Mouse (Mus musculus): ENCODE results near the gene Axin2. TPM values are rescaled to one million over a fixed set of nuclear protein-coding genes. Genes with fewer than 3 reads are reported as not detected.
A peak's percentile ranks its signal among the peaks of the same experiment; 100 is the strongest.

Gene Axin2
- polyA plus RNA-seq, 2 experiments = 0.15 to 0.85 TPM

DNA sequence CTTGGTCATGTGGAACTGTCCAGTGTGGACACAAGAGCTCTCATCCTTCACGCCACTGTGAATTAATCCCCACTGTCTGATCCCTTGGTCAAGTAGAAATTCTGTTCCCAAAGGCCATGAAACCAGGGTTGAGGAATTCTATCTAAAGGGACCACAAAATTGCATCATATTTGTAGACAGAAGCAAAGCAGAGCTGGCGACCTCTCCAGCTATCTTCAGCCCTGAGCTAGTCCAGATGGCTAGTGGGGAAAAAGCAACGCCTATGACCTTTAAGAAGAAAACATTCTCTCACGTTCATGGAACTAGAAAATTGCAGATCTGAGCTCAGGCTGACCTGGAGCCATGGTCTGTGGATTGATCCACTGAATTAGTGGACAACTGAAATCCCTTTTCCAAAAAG is 39.6 kb upstream of the Axin2 start:
- H3K27me3 ChIP-seq (ENCODE audit: control insufficient read depth, insufficient read depth, low read length) = no peaks in the 10 kb centered on the region
- no peak for ATAC-seq (ENCODE audit: insufficient read depth)
- WGBS (ENCODE audit: insufficient replicate concordance) = 45% methylated on average over 4 of the region's 4 CpGs

DNA sequence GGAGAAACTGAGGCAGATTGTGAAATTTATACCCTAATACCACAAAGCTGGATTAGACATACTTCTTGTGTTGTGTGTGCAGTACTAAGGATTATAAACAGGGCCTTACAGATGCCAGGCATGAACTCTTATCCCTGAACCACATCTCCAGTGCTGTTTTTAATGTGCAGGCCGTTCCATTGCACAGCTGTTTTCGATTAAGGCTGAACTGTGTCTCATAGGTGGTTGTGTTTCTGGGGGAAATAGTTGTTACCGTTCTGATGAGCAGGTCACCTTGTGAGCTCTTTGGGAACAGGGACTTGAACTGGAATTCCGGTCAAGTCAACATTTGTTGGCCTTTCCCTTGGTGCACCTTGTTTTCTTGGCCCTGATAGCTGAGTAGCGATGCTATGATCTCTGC is 38.5 kb upstream of the Axin2 start:
- H3K4me2 ChIP-seq (ENCODE audit: low read depth) = no peak overlapping the region
- no peaks in the 10 kb centered on the region for H3K9me3 ChIP-seq (ENCODE audit: control insufficient read depth, low read length)
- DNase-seq (ENCODE audit: low read depth in 3 of 3, low spot score in 3 of 3) = no peak
- TF ChIP-seq EP300 (IDR thresholded peaks at IDR 0.05; ENCODE audit: low read depth) (no peak), CTCF (IDR thresholded peaks at IDR 0.05; ENCODE audit: low read depth) (no peak)
- H3K36me3 ChIP-seq (replicated peaks; ENCODE audit: control insufficient read depth, insufficient read depth, low read depth) = no peaks in the 10 kb centered on the region
- no peak overlapping the region for H3K4me3 ChIP-seq (ENCODE audit: insufficient read depth in 1 of 2, low read depth in 2 of 2, low read length in 2 of 2)
- no peak overlapping the region for H3K27ac ChIP-seq
- H3K27me3 ChIP-seq (ENCODE audit: control insufficient read depth, insufficient read depth, low read length) = no peaks in the 10 kb centered on the region
- no peak overlapping the region for H3K9ac ChIP-seq (replicated peaks)
- WGBS (ENCODE audit: insufficient replicate concordance) = 67% methylated on average over 5 of the region's 5 CpGs
- ATAC-seq (ENCODE audit: insufficient read depth) = no peak
- H3K4me1 ChIP-seq (replicated peaks; ENCODE audit: control insufficient read depth in 2 of 2, insufficient read depth in 2 of 2, low read length in 1 of 2) = no peaks in the 10 kb centered on the region

More for the DNA sequence above, 39.6 kb upstream of the Axin2 start:
- Histone ChIP-seq H3K9ac (replicated peaks) (no peak overlapping the region), H3K4me2 (ENCODE audit: low read depth) (no peak overlapping the region), H3K9me3 (ENCODE audit: control insufficient read depth, low read length) (no peaks in the 10 kb centered on the region), H3K36me3 (replicated peaks; ENCODE audit: control insufficient read depth, insufficient read depth, low read depth) (no peaks in the 10 kb centered on the region), H3K27ac (no peak overlapping the region), H3K4me1 (replicated peaks; ENCODE audit: control insufficient read depth in 2 of 2, insufficient read depth in 2 of 2, low read length in 1 of 2) (no peaks in the 10 kb centered on the region), H3K4me3 (ENCODE audit: insufficient read depth in 1 of 2, low read depth in 2 of 2, low read length in 2 of 2) (no peak overlapping the region)
- DNase-seq (ENCODE audit: low read depth in 3 of 3, low spot score in 3 of 3) = no peak
- TF ChIP-seq EP300 (IDR thresholded peaks at IDR 0.05; ENCODE audit: low read depth) (no peak), CTCF (IDR thresholded peaks at IDR 0.05; ENCODE audit: low read depth) (no peak)

DNA sequence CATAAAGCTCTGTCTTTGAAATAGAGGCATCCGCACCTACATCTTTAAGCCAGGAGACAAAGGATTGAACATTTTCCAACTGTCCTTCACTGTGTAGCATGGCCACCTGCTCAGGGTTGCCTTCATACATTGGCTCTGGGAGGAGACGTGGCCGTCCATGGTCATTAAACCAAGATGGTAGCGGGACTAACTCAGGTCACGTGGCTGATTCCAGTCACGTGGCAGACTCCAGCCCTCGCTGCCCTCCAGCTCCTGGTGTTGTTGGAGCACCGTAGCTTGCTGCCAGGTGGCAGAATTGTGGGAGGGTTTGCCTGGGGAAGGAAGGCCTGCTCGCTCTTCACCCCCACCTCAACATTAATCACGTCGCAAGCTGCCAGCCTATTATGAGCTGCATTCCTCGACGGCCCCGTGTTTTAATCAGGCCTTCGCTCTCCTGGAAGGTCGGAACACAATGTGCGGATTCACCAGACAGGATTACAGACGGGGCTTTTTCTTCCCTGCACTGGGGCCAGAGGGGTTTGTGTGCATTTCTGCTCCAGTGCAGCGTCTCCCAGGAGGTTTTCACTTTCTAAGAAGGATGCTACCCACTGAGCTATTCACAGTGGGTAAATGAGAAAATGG is 34.8 kb upstream of the Axin2 start:
- Histone ChIP-seq H3K36me3 (replicated peaks; ENCODE audit: control insufficient read depth, insufficient read depth, low read depth) (no peaks in the 10 kb centered on the region), H3K4me3 (ENCODE audit: insufficient read depth in 1 of 2, low read depth in 2 of 2, low read length in 2 of 2) (no peak overlapping the region), H3K4me2 (ENCODE audit: low read depth) (no peak overlapping the region), H3K9me3 (ENCODE audit: control insufficient read depth, low read length) (no peaks in the 10 kb centered on the region), H3K4me1 (replicated peaks; ENCODE audit: control insufficient read depth in 2 of 2, insufficient read depth in 2 of 2, low read length in 1 of 2) (no peaks in the 10 kb centered on the region), H3K27ac (no peak overlapping the region), H3K27me3 (ENCODE audit: control insufficient read depth, insufficient read depth, low read length) (no peaks in the 10 kb centered on the region), H3K9ac (replicated peaks) (no peak overlapping the region)
- ATAC-seq (ENCODE audit: insufficient read depth) (no peak), DNase-seq (ENCODE audit: low read depth in 3 of 3, low spot score in 3 of 3) (no peak)
- TF ChIP-seq CTCF (IDR thresholded peaks at IDR 0.05; ENCODE audit: low read depth) = no peak
- TF ChIP-seq EP300 (IDR thresholded peaks at IDR 0.05; ENCODE audit: low read depth) = no peak
- 69% methylated on average over 19 of the region's 19 CpGs for WGBS (ENCODE audit: insufficient replicate concordance)

DNA sequence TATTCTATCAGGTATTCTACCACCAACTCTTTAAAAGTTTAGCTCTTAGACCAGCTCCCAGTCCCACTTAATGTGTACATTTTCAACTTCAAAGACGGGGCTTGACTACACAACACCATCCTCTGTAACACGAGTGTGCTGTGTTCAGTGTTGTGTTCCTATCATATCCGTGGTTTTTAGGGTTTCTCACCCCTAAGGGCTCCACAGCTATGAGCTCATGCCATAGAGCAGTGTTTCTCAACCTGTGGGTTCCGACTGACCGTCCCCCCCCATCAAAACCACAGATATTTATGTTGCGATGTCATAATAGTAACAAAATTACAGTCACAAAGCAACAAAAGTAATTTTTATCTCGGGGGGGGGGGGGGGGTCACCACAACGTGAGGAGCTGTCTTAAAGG is 34.1 kb upstream of the Axin2 start:
- Histone ChIP-seq H3K9ac (replicated peaks) (no peak overlapping the region), H3K4me3 (ENCODE audit: insufficient read depth in 1 of 2, low read depth in 2 of 2, low read length in 2 of 2) (no peak overlapping the region), H3K4me1 (replicated peaks; ENCODE audit: control insufficient read depth in 2 of 2, insufficient read depth in 2 of 2, low read length in 1 of 2) (no peaks in the 10 kb centered on the region), H3K9me3 (ENCODE audit: control insufficient read depth, low read length) (no peaks in the 10 kb centered on the region), H3K4me2 (ENCODE audit: low read depth) (no peak overlapping the region), H3K27ac (no peak overlapping the region), H3K27me3 (ENCODE audit: control insufficient read depth, insufficient read depth, low read length) (no peaks in the 10 kb centered on the region; the same call in 1 of the 2 replicates), H3K36me3 (replicated peaks; ENCODE audit: control insufficient read depth, insufficient read depth, low read depth) (no peaks in the 10 kb centered on the region)
- ATAC-seq (ENCODE audit: insufficient read depth) = no peak
- no peak for DNase-seq (ENCODE audit: low read depth in 3 of 3, low spot score in 3 of 3)
- TF ChIP-seq EP300 (IDR thresholded peaks at IDR 0.05; ENCODE audit: low read depth) (no peak), CTCF (IDR thresholded peaks at IDR 0.05; ENCODE audit: low read depth) (no peak)
- 51% methylated on average over 8 of the region's 8 CpGs for WGBS (ENCODE audit: insufficient replicate concordance)

DNA sequence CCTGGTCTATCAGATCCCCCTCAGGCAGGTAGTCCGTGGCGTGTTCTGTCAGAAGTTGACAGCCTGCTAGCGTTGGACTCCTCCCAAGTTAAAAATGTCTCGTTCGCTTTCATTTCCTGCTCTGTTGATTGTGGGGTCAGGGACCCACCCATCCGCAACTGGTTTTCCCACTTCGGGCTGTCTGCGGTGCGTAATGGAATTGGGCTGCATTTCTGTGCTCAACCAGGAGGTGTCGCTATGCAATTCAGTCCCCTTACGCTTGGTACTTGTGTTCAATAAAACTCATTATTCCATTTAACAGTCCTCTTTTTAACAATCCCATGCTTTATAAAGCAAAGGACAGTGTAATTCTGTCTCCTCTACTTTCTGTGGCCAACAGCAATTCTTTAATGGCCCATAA is 31.0 kb upstream of the Axin2 start:
- no peaks in the 10 kb centered on the region for H3K4me1 ChIP-seq (replicated peaks; ENCODE audit: control insufficient read depth in 2 of 2, insufficient read depth in 2 of 2, low read length in 1 of 2)
- no peak overlapping the region for H3K4me2 ChIP-seq (ENCODE audit: low read depth)
- peak; percentile 65 for TF ChIP-seq CTCF (IDR thresholded peaks at IDR 0.05; ENCODE audit: low read depth)
- TF ChIP-seq EP300 (IDR thresholded peaks at IDR 0.05; ENCODE audit: low read depth) = no peak
- peaks cover 7% of the 10 kb centered on the region for H3K27me3 ChIP-seq (ENCODE audit: control insufficient read depth, insufficient read depth, low read length)
- H3K9me3 ChIP-seq (ENCODE audit: control insufficient read depth, low read length) = no peaks in the 10 kb centered on the region
- no peaks in the 10 kb centered on the region for H3K36me3 ChIP-seq (replicated peaks; ENCODE audit: control insufficient read depth, insufficient read depth, low read depth)
- DNase-seq (ENCODE audit: low read depth in 3 of 3, low spot score in 3 of 3) = no peak
- no peak overlapping the region for H3K27ac ChIP-seq
- 25% methylated on average over 11 of the region's 11 CpGs for WGBS (ENCODE audit: insufficient replicate concordance)
- no peak overlapping the region for H3K4me3 ChIP-seq (ENCODE audit: insufficient read depth in 1 of 2, low read depth in 2 of 2, low read length in 2 of 2)
- H3K9ac ChIP-seq (replicated peaks) = no peak overlapping the region
- no peak for ATAC-seq (ENCODE audit: insufficient read depth)
